24 mouse cellular contexts compared by ENCODE assay signal in genomic region chr14:86701145-86701544, GRCm38 (mm10).
DNase-seq lines count a peak whose midpoint lies in the region; ATAC-seq lines count a peak whose summit lies in the region.
"Had no signal": no experiment of that assay in that cellular context is flagged by ENCODE, and none has a peak within 500 bp of the region (broad histone marks: within the 10 kb centered on the region; RNA-seq: fewer than 3 reads in every experiment).

No protein-coding gene starts in this region.

- no peak overlapping the region for H3K4me2 ChIP-seq in forebrain, embryonic 12.5 days
- no peak overlapping the region for H3K4me2 ChIP-seq in midbrain, embryonic 12.5 days (replicated peaks)
- H3K4me2 ChIP-seq in midbrain, embryonic 14.5 days (ENCODE audit: low read length) = no peak overlapping the region
- no peak overlapping the region for H3K4me2 ChIP-seq in forebrain, embryonic 15.5 days (replicated peaks)
- H3K4me2 ChIP-seq: embryonic facial prominence, embryonic 13.5 days; heart, embryonic 11.5 days; hindbrain, embryonic 12.5 days; hindbrain, embryonic 15.5 days had no signal

- H3K27me3 ChIP-seq in forebrain, embryonic 12.5 days = no peaks in the 10 kb centered on the region
- no peaks in the 10 kb centered on the region for H3K27me3 ChIP-seq in forebrain, embryonic 10.5 days (ENCODE audit: poor library complexity, severe bottlenecking)
- H3K27me3 ChIP-seq in midbrain, embryonic 12.5 days = no peaks in the 10 kb centered on the region
- H3K27me3 ChIP-seq in midbrain, embryonic 14.5 days (ENCODE audit: control insufficient read depth, insufficient read depth, low read length) = no peaks in the 10 kb centered on the region
- H3K27me3 ChIP-seq in forebrain, embryonic 15.5 days = no peaks in the 10 kb centered on the region
- H3K27me3 ChIP-seq: embryonic facial prominence, embryonic 13.5 days; hindbrain, embryonic 12.5 days; hindbrain, embryonic 15.5 days had no signal

- H3K9me3 ChIP-seq in forebrain, embryonic 12.5 days = no peaks in the 10 kb centered on the region
- H3K9me3 ChIP-seq in forebrain, embryonic 10.5 days = no peaks in the 10 kb centered on the region
- no peaks in the 10 kb centered on the region for H3K9me3 ChIP-seq in midbrain, embryonic 12.5 days
- H3K9me3 ChIP-seq in midbrain, embryonic 14.5 days (ENCODE audit: control insufficient read depth, low read length) = no peaks in the 10 kb centered on the region
- no peaks in the 10 kb centered on the region for H3K9me3 ChIP-seq in forebrain, embryonic 15.5 days
- H3K9me3 ChIP-seq: embryonic facial prominence, embryonic 10.5 days; embryonic facial prominence, embryonic 13.5 days; hindbrain, embryonic 12.5 days; hindbrain, embryonic 15.5 days had no signal

- H3K9ac ChIP-seq in forebrain, embryonic 12.5 days = no peak overlapping the region
- no peak overlapping the region for H3K9ac ChIP-seq in midbrain, embryonic 12.5 days (replicated peaks)
- no peak overlapping the region for H3K9ac ChIP-seq in midbrain, embryonic 14.5 days (replicated peaks; ENCODE audit: low read length)
- no peak overlapping the region for H3K9ac ChIP-seq in forebrain, embryonic 15.5 days (replicated peaks)
- H3K9ac ChIP-seq: embryonic facial prominence, embryonic 13.5 days; hindbrain, embryonic 12.5 days; hindbrain, embryonic 15.5 days had no signal

- WGBS in forebrain, embryonic 12.5 days = 77% methylated on average over 4 of the region's 4 CpGs
- 93% methylated on average over 4 of the region's 4 CpGs for WGBS in forebrain, embryonic 10.5 days
- WGBS in midbrain, embryonic 12.5 days = 69% methylated on average over 4 of the region's 4 CpGs
- WGBS in midbrain, embryonic 14.5 days = 47% methylated on average over 4 of the region's 4 CpGs
- WGBS in forebrain, embryonic 15.5 days = 59% methylated on average over 4 of the region's 4 CpGs

- peak; percentile 46; the same call in 1 of the 2 replicates for ATAC-seq in forebrain, embryonic 12.5 days (ENCODE audit: low FRiP score)
- ATAC-seq in midbrain, embryonic 12.5 days (ENCODE audit: low FRiP score, low read depth) = peak; percentile 34; the same call in 1 of the 2 replicates
- no peak for ATAC-seq in midbrain, embryonic 14.5 days (ENCODE audit: low FRiP score, low TSS enrichment)
- ATAC-seq in forebrain, embryonic 15.5 days (replicated peaks) = 0 out of 2 replicates have a peak, but pooled peaks have one; percentile 32
- ATAC-seq in cerebellum, adult (ENCODE audit: insufficient number of reproducible peaks, low FRiP score, low TSS enrichment) = no peak
- ATAC-seq: activated CD4-positive, CD25-positive, alpha-beta regulatory T cell, adult 4 months had no signal

- H3K4me3 ChIP-seq in forebrain, embryonic 12.5 days (replicated peaks) = no peak overlapping the region
- H3K4me3 ChIP-seq in forebrain, embryonic 10.5 days = no peak overlapping the region
- H3K4me3 ChIP-seq in midbrain, embryonic 12.5 days = no peak overlapping the region
- no peak overlapping the region for H3K4me3 ChIP-seq in midbrain, embryonic 14.5 days (replicated peaks; ENCODE audit: low read depth, low read length)
- H3K4me3 ChIP-seq in forebrain, embryonic 15.5 days = no peak overlapping the region
- H3K4me3 ChIP-seq: embryonic facial prominence, embryonic 10.5 days; embryonic facial prominence, embryonic 13.5 days; erythroblast, embryonic 14.5 days; gastrocnemius, adult 2 months; hindbrain, embryonic 12.5 days; hindbrain, embryonic 15.5 days had no signal

- no peak overlapping the region for H3K27ac ChIP-seq in forebrain, embryonic 12.5 days
- no peak overlapping the region for H3K27ac ChIP-seq in forebrain, embryonic 10.5 days
- H3K27ac ChIP-seq in midbrain, embryonic 12.5 days (replicated peaks) = no peak overlapping the region
- no peak overlapping the region for H3K27ac ChIP-seq in midbrain, embryonic 14.5 days (replicated peaks; ENCODE audit: low read depth, low read length)
- no peak overlapping the region for H3K27ac ChIP-seq in forebrain, embryonic 15.5 days (replicated peaks)
- H3K27ac ChIP-seq: embryonic facial prominence, embryonic 10.5 days; embryonic facial prominence, embryonic 13.5 days; gastrocnemius, adult 2 months; hindbrain, embryonic 12.5 days; hindbrain, embryonic 15.5 days had no signal

- H3K4me1 ChIP-seq in forebrain, embryonic 12.5 days = no peaks in the 10 kb centered on the region
- H3K4me1 ChIP-seq in forebrain, embryonic 10.5 days = no peaks in the 10 kb centered on the region
- H3K4me1 ChIP-seq in midbrain, embryonic 12.5 days = no peaks in the 10 kb centered on the region
- H3K4me1 ChIP-seq in midbrain, embryonic 14.5 days (ENCODE audit: control insufficient read depth, insufficient read depth, low read length) = no peaks in the 10 kb centered on the region
- peaks cover 3% of the 10 kb centered on the region; the same call in 1 of the 2 replicates for H3K4me1 ChIP-seq in forebrain, embryonic 15.5 days
- H3K4me1 ChIP-seq: embryonic facial prominence, embryonic 10.5 days; embryonic facial prominence, embryonic 13.5 days; hindbrain, embryonic 12.5 days; hindbrain, embryonic 15.5 days had no signal

- H3K36me3 ChIP-seq in forebrain, embryonic 12.5 days (replicated peaks) = no peaks in the 10 kb centered on the region
- H3K36me3 ChIP-seq in forebrain, embryonic 10.5 days (replicated peaks) = no peaks in the 10 kb centered on the region
- no peaks in the 10 kb centered on the region for H3K36me3 ChIP-seq in midbrain, embryonic 12.5 days
- H3K36me3 ChIP-seq in midbrain, embryonic 14.5 days (ENCODE audit: control insufficient read depth, insufficient read depth, low read length) = no peaks in the 10 kb centered on the region
- no peaks in the 10 kb centered on the region for H3K36me3 ChIP-seq in forebrain, embryonic 15.5 days
- H3K36me3 ChIP-seq: embryonic facial prominence, embryonic 10.5 days; embryonic facial prominence, embryonic 13.5 days; hindbrain, embryonic 12.5 days; hindbrain, embryonic 15.5 days had no signal

- DNase-seq in forebrain, embryonic 10.5 days (ENCODE audit: extremely low spot score, low spot score) = no peak
- DNase-seq in midbrain, embryonic 14.5 days = no peak
- no peak for DNase-seq in kidney, postnatal 25 days
- DNase-seq: adrenal gland, adult 8-10 months; adrenal gland, postnatal 36 days; cerebellum, adult 11-12 months; cerebellum, adult 8-10 months; cerebellum, postnatal 10 days; cerebellum, postnatal 36 days; embryo, embryonic 11 days; gastrocnemius, adult 2 months; gastrocnemius, postnatal 14 days; heart, adult 11 months had no signal

Comparison
In these comparisons a context has a peak if more than half of its experiments do, and no peak if none do; other contexts are left out.
1. ATAC-seq: peak in forebrain, embryonic 12.5 days (single experiment), midbrain, embryonic 12.5 days (single experiment) and forebrain, embryonic 15.5 days (single experiment); none in midbrain, embryonic 14.5 days (single experiment) and cerebellum, adult (single experiment).